Mouse (Mus musculus): ENCODE data around the gene 2010300C02Rik.

DNA sequence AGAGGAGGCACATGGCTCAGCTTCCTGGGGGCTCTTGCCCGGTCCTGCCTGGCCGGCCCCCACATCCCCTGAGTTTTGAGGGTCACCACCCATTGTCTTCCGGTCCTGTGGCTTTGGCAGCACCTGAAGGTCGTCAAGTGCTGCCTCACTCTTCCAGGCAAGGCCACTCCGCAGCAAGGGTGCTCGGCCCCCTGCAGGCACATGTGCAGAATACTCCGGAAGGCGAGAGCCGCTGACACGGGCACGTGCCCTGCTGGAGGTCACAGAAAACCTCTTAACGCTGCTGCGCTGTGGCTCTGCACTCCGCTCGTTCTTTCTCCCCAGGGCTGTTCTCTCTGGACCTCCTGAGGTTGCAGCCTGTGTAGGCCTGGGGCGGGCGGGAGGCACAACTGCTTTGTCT, 95.7 kb downstream of the 2010300C02Rik start:
- TF ChIP-seq CTCF (IDR thresholded peaks at IDR 0.05; ENCODE audit: extremely low read depth, insufficient read length, insufficient replicate concordance, low read depth, low read length) (no peak), POLR2A (IDR thresholded peaks at IDR 0.05; ENCODE audit: low read depth, low read length) (no peak)
